8 mouse cellular contexts compared by ENCODE assay signal in the genomic region with DNA sequence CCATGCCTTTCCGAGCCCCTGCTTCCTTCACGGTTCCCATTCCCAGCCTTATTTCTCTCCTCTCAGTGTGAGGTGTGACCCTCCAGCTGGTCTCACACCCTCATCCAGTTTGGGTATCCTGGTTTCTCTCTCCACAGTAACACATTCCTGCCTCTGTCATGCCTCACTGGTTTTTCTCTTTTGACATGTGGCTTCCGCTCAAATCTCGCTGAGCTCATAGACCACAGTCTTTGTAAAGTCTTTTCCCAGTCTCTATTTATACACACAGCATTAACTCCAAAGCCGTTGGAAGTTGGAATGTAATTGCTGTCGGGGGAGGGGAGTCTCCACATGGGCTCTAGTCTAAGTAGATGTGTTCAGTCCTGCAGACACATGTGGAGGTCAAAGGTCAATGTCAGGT.
DNase-seq lines count a peak whose midpoint lies in the region; ATAC-seq lines count a peak whose summit lies in the region.

No protein-coding gene starts in this region.

- no peaks in the 10 kb centered on the region for H3K27me3 ChIP-seq in midbrain, embryonic 10.5 days (ENCODE audit: low read depth, poor library complexity, severe bottlenecking)
- no peaks in the 10 kb centered on the region for H3K27me3 ChIP-seq in midbrain, embryonic 15.5 days (replicated peaks)
- H3K27me3 ChIP-seq in intestine, embryonic 15.5 days (replicated peaks): no peaks in the 10 kb centered on the region

- H3K9ac ChIP-seq in midbrain, embryonic 15.5 days: no peak overlapping the region
- no peak overlapping the region for H3K9ac ChIP-seq in intestine, embryonic 15.5 days

- no peaks in the 10 kb centered on the region for H3K36me3 ChIP-seq in midbrain, embryonic 10.5 days
- no peaks in the 10 kb centered on the region for H3K36me3 ChIP-seq in midbrain, embryonic 15.5 days (replicated peaks)
- no peaks in the 10 kb centered on the region for H3K36me3 ChIP-seq in intestine, embryonic 15.5 days

- H3K9me3 ChIP-seq in midbrain, embryonic 10.5 days (replicated peaks): no peaks in the 10 kb centered on the region
- H3K9me3 ChIP-seq in midbrain, embryonic 15.5 days: no peaks in the 10 kb centered on the region
- no peaks in the 10 kb centered on the region for H3K9me3 ChIP-seq in intestine, embryonic 15.5 days

- ATAC-seq in midbrain, embryonic 15.5 days (replicated peaks): no peak
- ATAC-seq in intestine, embryonic 15.5 days: peak; percentile 58; the same call in 1 of the 2 replicates

- no peak overlapping the region for H3K4me2 ChIP-seq in midbrain, embryonic 15.5 days
- H3K4me2 ChIP-seq in intestine, embryonic 15.5 days (replicated peaks): no peak overlapping the region

- 48% methylated on average over 6 of the region's 6 CpGs for WGBS in midbrain, embryonic 10.5 days
- WGBS in midbrain, embryonic 15.5 days: 29% methylated on average over 6 of the region's 6 CpGs
- 29% methylated on average over 6 of the region's 6 CpGs for WGBS in intestine, embryonic 15.5 days

- peak; percentile 44 for DNase-seq in heart, adult 11 months
- DNase-seq in heart, adult 9 months (ENCODE audit: low spot score in 2 of 2): no peak
- peak; percentile 34 for DNase-seq in midbrain, embryonic 10.5 days (ENCODE audit: low spot score)
- peak; percentile 34 for DNase-seq in yolk sac, embryonic 10.5 days (ENCODE audit: low spot score)
- DNase-seq in ovary, postnatal 10 days (ENCODE audit: low spot score): no peak
- DNase-seq in ovary, postnatal 14 days (ENCODE audit: low spot score): no peak

- no peak overlapping the region for H3K27ac ChIP-seq in midbrain, embryonic 10.5 days (replicated peaks)
- no peak overlapping the region for H3K27ac ChIP-seq in midbrain, embryonic 15.5 days
- H3K27ac ChIP-seq in intestine, embryonic 15.5 days: no peak overlapping the region

- H3K4me1 ChIP-seq in midbrain, embryonic 10.5 days: peaks cover 27% of the 10 kb centered on the region
- H3K4me1 ChIP-seq in midbrain, embryonic 15.5 days: peaks cover 7% of the 10 kb centered on the region; the same call in 1 of the 2 replicates
- H3K4me1 ChIP-seq in intestine, embryonic 15.5 days (replicated peaks): peaks cover 3% of the 10 kb centered on the region; the same call in 1 of the 2 replicates

- no peak overlapping the region for H3K4me3 ChIP-seq in midbrain, embryonic 10.5 days
- H3K4me3 ChIP-seq in midbrain, embryonic 15.5 days: no peak overlapping the region
- no peak overlapping the region for H3K4me3 ChIP-seq in intestine, embryonic 15.5 days (replicated peaks)

Comparison
In these comparisons a context has a peak if more than half of its experiments do, and no peak if none do; other contexts are left out.
1. DNase-seq: peak in heart, adult 11 months (single experiment), midbrain, embryonic 10.5 days (single experiment) and yolk sac, embryonic 10.5 days (single experiment); none in heart, adult 9 months (0 of 2), ovary, postnatal 10 days (single experiment) and ovary, postnatal 14 days (single experiment).